Mouse (Mus musculus) T-cell, adult 66 days (primary cell): ENCODE results near the gene Fbxl3. TPM values are rescaled to one million over a fixed set of nuclear protein-coding genes. Genes with fewer than 3 reads are reported as not detected.

Experiments used
- total RNA-seq, 2 experiments: library from RNA; stranded (reverse); gene quantifications; 3 replicates in 1 of 2; 4 replicates in 1 of 2; pipeline ENCODE4 v1.2.4; 2023

Fbxl3 gene
- 100 to 1,000 TPM; 172 to 182 TPM for total RNA-seq

DNA sequence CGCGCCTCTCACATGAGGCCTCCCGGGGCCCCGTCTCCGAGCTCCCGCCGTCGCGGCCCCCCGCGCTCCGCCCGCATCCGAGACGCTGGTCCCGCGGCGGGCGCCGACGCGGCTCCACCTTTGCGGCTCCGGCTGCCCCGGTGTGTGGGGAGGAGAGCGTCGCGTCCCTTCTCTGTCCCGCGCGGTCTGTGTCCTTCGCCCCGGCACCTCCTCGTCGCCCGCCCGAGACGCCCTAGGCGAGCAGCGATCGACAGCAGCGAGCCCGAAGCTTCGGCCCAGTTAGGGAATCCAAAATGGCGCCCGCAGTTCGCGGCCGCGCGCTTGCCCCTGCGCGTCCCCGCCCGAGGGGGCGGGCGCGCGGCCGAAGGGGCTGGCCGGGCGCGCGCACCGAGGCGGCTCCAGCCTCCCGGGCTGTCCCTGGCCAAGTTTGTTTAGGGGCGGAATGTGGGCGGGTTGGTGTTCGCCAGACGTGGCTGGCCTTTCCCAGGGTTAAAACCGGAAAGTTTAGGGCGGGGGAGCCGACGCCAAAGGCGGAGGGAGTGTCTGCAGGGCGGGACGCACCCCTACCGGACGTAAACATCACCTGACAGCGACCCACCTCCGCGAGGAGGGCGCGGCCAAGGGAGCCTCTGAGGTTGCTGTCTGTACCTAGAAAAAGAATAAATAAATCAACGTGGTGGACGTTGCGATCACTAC lies at the start of gene Fbxl3:
Gene Fbxl3, minus strand, starts transcription at position 329 of the 696 bp plus-strand sequence.

DNA sequence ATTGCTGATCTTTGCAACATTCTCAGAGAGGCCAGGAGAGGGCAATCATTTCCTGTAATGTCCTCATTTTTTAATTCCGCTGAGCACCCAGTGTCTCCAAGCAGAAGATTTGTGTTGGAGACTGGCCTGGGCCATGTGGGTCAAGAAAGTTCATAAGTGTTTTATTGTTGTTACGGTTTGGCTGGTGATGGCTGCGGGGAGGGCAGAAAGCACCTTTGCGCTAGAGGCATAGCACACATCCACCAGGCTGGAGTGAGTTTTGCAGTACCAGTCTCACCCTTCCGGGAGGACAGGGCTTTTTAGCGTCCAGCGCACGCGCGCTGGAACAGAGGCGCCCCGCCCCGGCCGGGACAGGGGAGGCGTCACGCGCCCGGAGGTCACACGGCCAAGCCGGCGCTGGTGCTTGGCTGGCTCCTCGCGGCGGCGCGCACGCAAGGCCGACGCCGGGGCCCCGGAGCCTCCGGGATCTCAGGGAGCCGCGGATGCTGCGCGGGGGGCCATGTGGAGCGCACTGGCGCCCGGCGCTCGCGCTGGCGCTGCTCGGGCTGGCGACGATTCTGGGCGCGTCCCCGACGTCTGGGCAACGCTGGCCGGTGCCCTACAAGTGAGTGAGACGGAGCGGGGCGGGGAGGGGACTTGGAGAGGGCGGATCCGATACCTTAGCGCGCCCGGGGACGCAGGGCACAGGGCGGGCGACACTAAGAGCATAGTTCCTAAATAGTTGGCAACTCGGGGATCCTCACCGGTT lies 29.3 kb downstream of the Fbxl3 start, which contains the start of gene Cln5:
Gene Cln5, plus strand, starts transcription at position 353 of the 748 bp plus-strand sequence.

DNA sequence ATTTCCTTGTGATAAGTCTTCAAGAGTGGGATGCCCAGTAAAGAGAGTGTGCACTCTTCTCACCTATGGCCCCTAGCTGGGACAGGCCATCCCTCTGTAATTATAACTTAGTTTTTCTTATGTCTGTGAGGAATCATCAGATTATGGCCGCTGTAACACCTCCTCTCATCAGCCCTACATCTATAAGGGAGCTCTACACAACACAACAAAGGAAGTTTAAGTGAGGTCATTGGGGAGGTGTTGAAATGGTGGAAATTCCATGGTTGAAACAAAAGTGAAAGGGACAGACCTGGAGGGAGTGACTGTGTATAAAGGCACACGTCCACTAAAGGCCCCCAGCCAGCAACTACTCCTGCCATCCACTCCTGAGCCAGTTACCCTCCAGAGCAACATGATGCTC lies 52.7 kb downstream of the Fbxl3 start, which contains the start of gene Acod1:
Gene Acod1, plus strand, starts transcription at position 301 of the 400 bp plus-strand sequence.

Other genes starting within 250 kb of the Fbxl3 start
- gene Kctd12, start 116.9 kb downstream of the Fbxl3 start, total RNA-seq, result 10 to 100 TPM; 10.6 to 13.9 TPM
- under 1 TPM in 1 of 2 experiments, not detected in 1; 0.76 TPM for gene Acod1, start 52.6 kb downstream of the Fbxl3 start, total RNA-seq
- 10 to 100 TPM; 18.7 to 22.6 TPM for gene Cln5, start 29.4 kb downstream of the Fbxl3 start, total RNA-seq
- gene Mycbp2, start 247.2 kb upstream of the Fbxl3 start, total RNA-seq, result 100 to 1,000 TPM; 164 to 168 TPM